Mouse (Mus musculus) stomach, embryonic 15.5 days (tissue): ENCODE measurements around the gene Gpx3. TPM values are rescaled to one million over a fixed set of nuclear protein-coding genes. Genes with fewer than 3 reads are reported as not detected.
"Not testable (repeated sequence)": the region's sequence is repeated elsewhere in the genome, so short reads cannot be mapped to it uniquely, and the experiment has no call there.

Experiments
- ATAC-seq: fragments of 200-750 bp; cut with Nextera tagmentation; 2 replicates; pipeline ENCODE4 v1.8.0; 2017; ENCODE audit warnings: low read depth, moderate number of reproducible peaks, moderate TSS enrichment; ENCODE audit not compliant: insufficient read depth, low FRiP score
- H3K27ac ChIP-seq: fragments of 300-500 bp; sonication (generic); 2 replicates; pipeline ENCODE4 v1.5.1; 2015; ENCODE audit warnings: mild to moderate bottlenecking, inconsistent platforms
- H3K27me3 ChIP-seq: fragments of 300-500 bp; sonication (generic); replicated peaks from 2 replicates; pipeline ENCODE4 v1.6.1; 2015; ENCODE audit warnings: inconsistent platforms
- H3K36me3 ChIP-seq: fragments of 300-500 bp; sonication (generic); 2 replicates; pipeline ENCODE4 v1.6.1; 2015; ENCODE audit warnings: inconsistent platforms
- H3K4me1 ChIP-seq: fragments of 300-500 bp; sonication (generic); 2 replicates; pipeline ENCODE4 v1.6.1; 2015; ENCODE audit warnings: inconsistent platforms
- H3K4me2 ChIP-seq: fragments of 300-500 bp; sonication (generic); 2 replicates; pipeline ENCODE4 v1.6.1; 2015; ENCODE audit warnings: mild to moderate bottlenecking, inconsistent platforms
- H3K4me3 ChIP-seq: fragments of 300-500 bp; sonication (generic); replicated peaks from 2 replicates; pipeline ENCODE4 v1.5.1; 2015; ENCODE audit warnings: inconsistent platforms
- H3K9ac ChIP-seq: fragments of 300-500 bp; sonication (generic); 2 replicates; pipeline ENCODE4 v1.6.1; 2015; ENCODE audit warnings: inconsistent platforms
- H3K9me3 ChIP-seq: fragments of 300-500 bp; sonication (generic); 2 replicates; pipeline ENCODE4 v1.6.1; 2016; ENCODE audit warnings: inconsistent platforms
- WGBS: fragments of 180-500 bp; shearing (Covaris S2); methylation state at CpG from one replicate; pipeline ENCODE4 v1.1.7; 2015; 5-methylcytosine and 5-hydroxymethylcytosine counted together
- polyA plus RNA-seq: library from polyadenylated mRNA; unstranded; fragments of >200 nt; fragmentation: Nextera tagmentation; extraction: Ambion mirVana; gene quantifications from 2 replicates; pipeline ENCODE4 v1.2.1, GENCODE M21; 2015

The Gpx3 gene
- polyA plus RNA-seq, 1 experiment from 2014 or later = 164 TPM

DNA sequence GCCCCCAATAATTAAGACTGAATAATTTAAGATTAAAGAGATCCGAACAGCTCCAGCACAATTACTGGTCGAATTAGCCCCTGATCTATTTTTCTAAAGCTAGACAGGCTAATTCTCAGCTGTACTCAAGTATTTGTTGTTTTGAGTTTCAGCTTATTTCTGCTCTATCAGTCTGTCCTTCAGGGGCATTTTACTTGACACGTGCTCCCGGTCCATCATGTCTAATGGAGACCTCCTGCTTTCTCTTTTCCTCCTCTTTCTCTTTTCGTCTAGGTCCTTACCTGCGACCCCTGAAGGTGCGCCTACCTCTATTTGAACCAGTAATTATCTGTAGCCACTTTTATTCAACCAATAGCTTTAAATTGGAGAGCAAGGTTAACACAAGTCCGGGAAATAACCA is 52.5 kb downstream of the Gpx3 start:
- WGBS = 85% methylated on average over 8 of the region's 8 CpGs
- Histone ChIP-seq H3K27ac (no peak overlapping the region), H3K4me1 (peaks cover 9% of the 10 kb centered on the region), H3K9ac (no peak overlapping the region), H3K36me3 (no peaks in the 10 kb centered on the region), H3K9me3 (no peaks in the 10 kb centered on the region), H3K4me3 (no peak overlapping the region; the same call in 1 of the 2 replicates), H3K27me3 (no peaks in the 10 kb centered on the region), H3K4me2 (peak overlapping the region; percentile 82)
- no peak for ATAC-seq

DNA sequence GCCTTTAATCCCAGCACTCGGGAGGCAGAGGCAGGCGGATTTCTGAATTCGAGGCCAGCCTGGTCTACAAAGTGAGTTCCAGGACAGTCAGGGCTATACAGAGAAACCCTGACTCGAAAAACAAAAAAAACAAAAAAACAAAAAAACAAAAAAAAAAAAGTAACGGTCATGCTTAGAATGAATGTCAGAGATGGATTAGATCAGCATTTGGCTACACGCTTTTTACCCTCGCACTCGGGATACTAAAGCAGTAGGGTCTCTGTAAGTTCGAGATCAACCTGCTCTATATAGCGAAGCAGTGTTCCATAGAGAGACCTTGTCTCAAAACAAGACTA is 53.1 kb downstream of the Gpx3 start:
- peak overlapping the region; percentile 82 for H3K4me2 ChIP-seq
- not testable (repeated sequence) for H3K4me1 ChIP-seq, ATAC-seq, H3K36me3 ChIP-seq, H3K9me3 ChIP-seq, H3K9ac ChIP-seq, H3K27me3 ChIP-seq
- 34% methylated on average over 10 of the region's 10 CpGs for WGBS
- H3K27ac ChIP-seq = peak overlapping the region; percentile 87; the same call in 1 of the 2 replicates
- peak overlapping the region; percentile 92 for H3K4me3 ChIP-seq

DNA sequence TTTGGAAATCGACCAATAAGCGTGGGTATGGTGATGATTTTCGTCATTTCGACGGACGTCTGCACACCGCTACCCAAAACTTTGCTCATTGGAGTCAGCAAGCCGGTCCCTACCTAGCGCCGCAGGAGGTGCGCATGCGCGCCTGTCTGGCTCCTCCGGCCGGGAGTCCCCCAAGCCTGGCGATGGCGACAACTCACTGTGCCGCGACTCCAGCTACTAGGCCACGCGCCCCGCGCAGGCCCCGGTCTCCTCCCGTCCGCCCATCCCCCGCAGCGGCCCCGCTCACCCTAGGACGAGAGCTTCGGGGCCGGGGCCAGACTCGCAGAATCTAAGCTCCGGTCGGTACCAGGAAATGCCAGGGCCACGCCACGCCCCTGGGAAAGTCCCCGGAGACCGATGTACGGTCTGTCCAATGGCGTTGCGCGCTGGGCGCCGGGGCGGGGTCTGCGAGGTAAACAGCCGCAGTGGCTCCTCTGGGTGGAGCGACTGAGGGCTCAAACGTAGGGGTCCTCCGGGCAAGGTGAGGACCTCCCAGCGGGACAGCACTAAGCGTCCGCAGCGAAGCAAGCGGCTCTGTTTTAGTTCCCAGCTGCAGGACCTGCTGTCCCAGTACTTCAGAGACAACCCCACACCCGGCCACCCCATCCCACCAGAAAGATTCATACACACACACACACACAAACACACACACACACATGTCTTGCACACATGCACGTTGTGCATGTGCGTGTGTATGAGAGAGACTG is 53.7 kb downstream of the Gpx3 start:
- WGBS = under 1% methylated on average over 59 of the region's 59 CpGs
- Histone ChIP-seq H3K27ac (peak overlapping the region; percentile 87), H3K4me2 (peak overlapping the region; percentile 82), H3K9me3 (no peaks in the 10 kb centered on the region), H3K4me3 (peak overlapping the region; percentile 92), H3K27me3 (no peaks in the 10 kb centered on the region), H3K4me1 (peaks cover 9% of the 10 kb centered on the region), H3K9ac (peak overlapping the region; percentile 90), H3K36me3 (no peaks in the 10 kb centered on the region)
- ATAC-seq = peak; percentile 97

DNA sequence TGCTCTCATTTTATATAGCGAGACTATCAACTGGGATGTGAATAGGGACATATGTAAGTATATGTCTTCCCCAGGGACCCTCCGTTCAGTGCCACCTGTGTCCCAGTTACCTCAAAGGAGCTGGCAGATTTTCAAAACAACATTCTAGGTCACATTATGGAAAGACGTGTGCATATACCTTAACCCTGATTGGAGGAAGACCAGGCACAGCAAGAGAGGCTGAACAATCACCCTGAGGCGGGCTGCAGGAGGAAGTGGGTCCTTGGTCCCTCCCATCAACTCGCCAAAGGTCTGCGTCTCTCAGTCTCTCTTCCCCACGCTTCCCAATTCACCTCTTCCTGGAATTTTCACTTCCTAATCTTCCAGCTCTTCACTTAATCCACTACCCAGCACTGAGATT is 54.7 kb downstream of the Gpx3 start:
- Histone ChIP-seq H3K36me3 (no peaks in the 10 kb centered on the region), H3K4me2 (no peak overlapping the region), H3K9me3 (no peaks in the 10 kb centered on the region), H3K27me3 (no peaks in the 10 kb centered on the region), H3K27ac (no peak overlapping the region), H3K4me1 (peaks cover 15% of the 10 kb centered on the region), H3K9ac (no peak overlapping the region), H3K4me3 (no peak overlapping the region)
- WGBS = 61% methylated on average over 7 of the region's 7 CpGs
- ATAC-seq = no peak

DNA sequence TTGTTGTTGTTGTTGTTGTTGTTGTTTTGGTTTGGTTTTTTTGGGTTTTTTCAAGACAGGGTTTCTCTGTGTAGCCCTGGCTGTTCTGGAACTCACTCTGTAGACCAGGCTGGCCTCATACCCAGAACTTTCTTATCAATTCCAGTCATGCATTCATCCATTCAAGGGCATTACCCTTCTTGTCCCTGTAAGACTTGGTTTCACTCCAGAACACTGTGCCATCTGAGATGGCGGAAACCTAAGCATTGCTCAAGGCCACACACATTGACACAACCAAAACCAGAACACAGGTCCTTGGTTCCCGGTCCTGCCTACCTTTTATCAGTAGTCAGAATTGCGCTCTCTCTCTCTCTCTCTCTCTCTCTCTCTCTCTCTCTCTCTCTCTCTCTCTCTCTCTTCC is 55.5 kb downstream of the Gpx3 start:
- not testable (repeated sequence) for H3K36me3 ChIP-seq, H3K27ac ChIP-seq
- 89% methylated on average over 3 of the region's 3 CpGs for WGBS

DNA sequence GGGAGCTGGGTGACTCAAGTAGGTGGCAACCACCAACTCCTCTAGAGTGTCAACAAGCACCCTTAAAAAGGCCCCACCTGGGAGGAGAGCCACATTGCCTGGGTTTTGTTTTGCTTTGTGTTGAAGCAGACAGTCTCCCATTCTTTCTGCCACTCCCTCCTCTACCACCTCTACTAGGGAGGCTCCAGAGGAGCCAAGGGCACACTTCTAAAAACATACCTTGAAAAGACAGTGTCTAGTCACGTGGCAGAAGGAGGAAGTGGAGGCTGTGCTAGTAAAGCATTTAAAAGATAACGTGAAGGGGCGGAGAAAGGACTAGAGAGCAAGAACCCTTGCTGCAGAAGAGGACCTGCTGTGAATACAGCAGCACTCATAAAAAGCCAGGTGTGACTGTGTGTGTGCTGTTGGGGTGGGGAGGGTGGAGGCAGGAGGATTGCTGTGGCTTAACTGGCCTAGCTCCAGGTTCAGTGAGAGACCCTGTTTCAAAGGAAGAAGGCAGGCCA is 56.4 kb downstream of the Gpx3 start:
- Histone ChIP-seq H3K4me2 (0 out of 2 replicates have a peak overlapping the region, but pooled peaks have one; percentile 3), H3K9me3 (no peaks in the 10 kb centered on the region), H3K4me1 (peaks cover 27% of the 10 kb centered on the region), H3K9ac (no peak overlapping the region), H3K27me3 (no peaks in the 10 kb centered on the region), H3K36me3 (no peaks in the 10 kb centered on the region), H3K27ac (peak overlapping the region; percentile 52), H3K4me3 (no peak overlapping the region)
- WGBS = 30% methylated on average over 3 of the region's 3 CpGs
- ATAC-seq = no peak

More for the DNA sequence above, 55.5 kb downstream of the Gpx3 start:
- not testable (repeated sequence) for H3K4me3 ChIP-seq, H3K9ac ChIP-seq, ATAC-seq, H3K27me3 ChIP-seq, H3K9me3 ChIP-seq, H3K4me2 ChIP-seq
- peaks cover 21% of the 10 kb centered on the region for H3K4me1 ChIP-seq

Other genes with a start within 250 kb of the Gpx3 start
- gene Cdc42se2, start 114.8 kb upstream of the Gpx3 start, polyA plus RNA-seq = 66.4 and 68.1 TPM in 2 replicates
- gene Lyrm7, start 41.5 kb upstream of the Gpx3 start, polyA plus RNA-seq = 7.5 and 11.6 TPM in 2 replicates
- 602 and 675 TPM in 2 replicates for gene Hint1, start 36.1 kb upstream of the Gpx3 start, polyA plus RNA-seq
- gene Tnip1, start 60.5 kb downstream of the Gpx3 start, polyA plus RNA-seq = 20.0 and 20.5 TPM in 2 replicates
- gene Anxa6, start 131.0 kb downstream of the Gpx3 start, polyA plus RNA-seq = 307 and 346 TPM in 2 replicates
- 3.1 and 3.2 TPM in 2 replicates for gene Ccdc69, start 175.7 kb downstream of the Gpx3 start, polyA plus RNA-seq
- gene Gm2a, start 195.7 kb downstream of the Gpx3 start, polyA plus RNA-seq = 21.7 and 22.2 TPM in 2 replicates
- gene Slc36a3, start 249.3 kb downstream of the Gpx3 start, polyA plus RNA-seq = 0.08 TPM in 1 of 2 replicates, not detected in the other